Mouse (Mus musculus) adrenal gland, postnatal 0 days (tissue): Measurements from ENCODE around the gene Gm21693. TPM values are rescaled to one million over a fixed set of nuclear protein-coding genes. Genes with fewer than 3 reads are reported as not detected.

Source experiments
- polyA plus RNA-seq: library from polyadenylated mRNA; unstranded; fragments of >200 nt; fragmentation: Nextera tagmentation; extraction: Ambion mirVana; gene quantifications from 2 replicates; pipeline ENCODE4 v1.2.1, GENCODE M21; 2015

The Gm21693 gene
- polyA plus RNA-seq: not detected in 2 replicates

DNA sequence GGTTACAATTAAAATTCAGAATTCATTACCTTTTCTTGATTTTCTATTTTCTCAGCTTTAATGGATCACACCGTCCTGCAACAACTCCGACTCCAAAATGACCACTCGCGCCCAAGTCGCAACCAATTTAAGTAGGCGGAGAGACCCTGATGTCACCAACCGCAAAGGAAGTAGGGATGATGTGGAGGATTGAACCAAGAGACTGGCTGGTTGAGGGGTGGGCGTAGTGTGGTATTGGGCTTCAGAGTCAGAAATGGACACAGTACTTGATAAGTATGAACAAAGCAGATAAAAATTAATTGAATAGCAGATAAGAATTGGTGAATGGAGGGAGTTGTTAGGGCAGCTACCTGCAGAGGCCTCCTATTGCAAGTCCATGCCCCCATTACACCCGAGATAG lies at the start of gene Gm21693:
Gene Gm21693, minus strand, starts transcription at position 101 of the 400 bp plus-strand sequence.

DNA sequence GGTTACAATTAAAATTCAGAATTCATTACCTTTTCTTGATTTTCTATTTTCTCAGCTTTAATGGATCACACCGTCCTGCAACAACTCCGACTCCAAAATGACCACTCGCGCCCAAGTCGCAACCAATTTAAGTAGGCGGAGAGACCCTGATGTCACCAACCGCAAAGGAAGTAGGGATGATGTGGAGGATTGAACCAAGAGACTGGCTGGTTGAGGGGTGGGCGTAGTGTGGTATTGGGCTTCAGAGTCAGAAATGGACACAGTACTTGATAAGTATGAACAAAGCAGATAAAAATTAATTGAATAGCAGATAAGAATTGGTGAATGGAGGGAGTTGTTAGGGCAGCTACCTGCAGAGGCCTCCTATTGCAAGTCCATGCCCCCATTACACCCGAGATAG lies 38.8 kb downstream of the Gm21693 start, which contains the start of gene Gm21677:
Gene Gm21677, minus strand, starts transcription at position 101 of the 400 bp plus-strand sequence.

Other genes with a start within 250 kb of the Gm21693 start
- gene Gm21677, start 38.9 kb downstream of the Gm21693 start, polyA plus RNA-seq: not detected in 2 replicates
- not detected in 2 replicates for gene Gm21704, start 64.8 kb upstream of the Gm21693 start, polyA plus RNA-seq
- gene Gm21708, start 64.8 kb upstream of the Gm21693 start, polyA plus RNA-seq: not detected in 2 replicates